Mouse (Mus musculus): ENCODE measurements around the gene Nicn1.
A peak's percentile ranks its signal among the peaks of the same experiment; 100 is the strongest.

Gene Nicn1

GRCm38 (mm10) chr9:108337848-108338550 is 47.8 kb downstream of the Nicn1 start:
- DNase-seq (ENCODE audit: low read depth, low spot score) = no peak

DNA sequence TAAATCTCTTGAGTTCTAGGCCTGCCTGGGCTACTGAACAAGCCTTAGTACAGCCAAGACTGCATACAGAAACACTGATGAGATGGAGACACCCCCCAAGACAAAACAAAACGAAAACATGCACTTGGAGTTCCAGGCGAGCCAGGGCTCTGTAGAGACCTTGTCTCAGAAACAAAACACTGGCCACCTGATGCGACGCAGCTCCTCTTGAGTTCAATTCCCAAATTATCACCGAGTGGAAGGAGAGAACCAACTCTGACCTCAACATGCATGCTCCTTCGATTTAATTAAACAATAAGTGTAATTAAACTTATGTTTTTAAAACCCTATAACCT is 48.3 kb downstream of the Nicn1 start:
- DNase-seq (ENCODE audit: low read depth, low spot score) = peak; percentile 20

- peak; percentile 93 for DNase-seq (ENCODE audit: low read depth, low spot score)
These were observed 48.9 kb downstream of the Nicn1 start, which contains the start of gene Gpx1 for GRCm38 (mm10) chr9:108338886-108339781. TSS of gene Gpx1 (plus strand) at chr9:108338903.

DNA sequence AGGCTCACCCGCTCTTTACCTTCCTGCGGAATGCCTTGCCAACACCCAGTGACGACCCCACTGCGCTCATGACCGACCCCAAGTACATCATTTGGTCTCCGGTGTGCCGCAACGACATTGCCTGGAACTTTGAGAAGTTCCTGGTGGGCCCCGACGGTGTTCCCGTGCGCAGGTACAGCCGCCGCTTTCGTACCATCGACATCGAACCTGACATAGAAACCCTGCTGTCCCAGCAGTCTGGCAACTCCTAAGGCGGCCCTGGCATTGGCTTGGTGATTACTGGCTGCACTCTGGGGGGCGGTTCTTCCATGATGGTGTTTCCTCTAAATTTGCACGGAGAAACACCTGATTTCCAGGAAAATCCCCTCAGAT is 49.6 kb downstream of the Nicn1 start:
- no peak for DNase-seq (ENCODE audit: low read depth, low spot score)

DNA sequence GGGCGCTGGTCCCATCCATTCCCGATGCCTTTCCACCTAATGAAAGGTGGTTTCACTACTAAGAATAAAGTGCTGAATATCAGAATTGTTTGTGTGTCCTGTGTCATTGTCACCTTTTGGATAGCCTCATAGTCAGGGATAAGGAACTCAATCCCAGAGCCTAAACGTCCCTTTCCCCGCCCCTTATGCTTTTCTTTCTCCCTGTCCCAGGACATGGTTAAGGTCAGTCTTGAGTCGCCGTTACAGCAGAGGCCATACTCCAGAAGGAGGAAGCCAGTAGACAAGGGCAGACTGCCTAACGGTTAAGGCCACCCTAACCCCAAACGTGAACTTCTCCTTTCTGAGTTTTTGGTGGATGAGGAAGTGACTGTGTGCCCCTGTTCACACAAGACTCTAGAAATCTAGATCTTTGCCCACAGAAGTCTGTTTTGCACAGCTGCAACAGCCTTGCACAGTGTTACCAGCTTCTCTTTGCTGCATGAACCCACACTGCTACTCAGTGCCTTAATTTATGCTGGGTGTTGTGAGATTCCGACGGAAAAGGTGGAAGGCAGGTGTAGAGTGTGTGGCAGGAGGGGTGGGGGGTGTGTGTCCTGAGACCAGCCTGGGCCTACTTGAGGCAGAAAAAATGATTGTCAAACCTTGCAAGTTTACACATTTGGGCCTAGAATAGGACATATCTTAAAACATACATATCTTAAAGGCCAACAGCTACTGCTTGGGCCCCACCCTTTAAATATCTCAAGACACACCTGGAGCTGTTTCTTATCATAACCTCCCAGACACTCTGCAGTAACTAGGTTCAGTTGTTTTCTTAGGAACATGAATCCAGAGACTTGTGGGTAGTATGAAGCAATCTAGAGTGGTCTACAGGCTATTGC is 50.3 kb downstream of the Nicn1 start:
- DNase-seq (ENCODE audit: low read depth, low spot score) = no peak

DNA sequence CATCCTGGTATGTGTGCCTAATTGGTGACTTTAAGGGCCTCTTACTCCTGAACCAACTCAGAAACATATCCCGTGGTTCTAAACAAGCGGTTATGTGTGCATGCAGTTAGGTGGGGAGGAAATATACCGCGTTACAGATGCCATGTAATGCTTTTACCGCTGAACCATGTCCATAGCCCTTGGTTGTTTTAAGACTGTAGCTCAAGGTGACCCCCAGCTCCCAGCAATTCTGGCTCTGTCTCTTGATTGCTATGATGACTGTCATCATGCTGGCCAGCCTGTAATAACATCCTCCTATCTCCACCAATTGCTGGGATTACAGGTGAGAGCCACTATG is 50.9 kb downstream of the Nicn1 start:
- no peak for DNase-seq (ENCODE audit: low read depth, low spot score)

- no peak for DNase-seq (ENCODE audit: low read depth, low spot score)
These were observed 51.6 kb downstream of the Nicn1 start for GRCm38 (mm10) chr9:108341801-108342200.

DNA sequence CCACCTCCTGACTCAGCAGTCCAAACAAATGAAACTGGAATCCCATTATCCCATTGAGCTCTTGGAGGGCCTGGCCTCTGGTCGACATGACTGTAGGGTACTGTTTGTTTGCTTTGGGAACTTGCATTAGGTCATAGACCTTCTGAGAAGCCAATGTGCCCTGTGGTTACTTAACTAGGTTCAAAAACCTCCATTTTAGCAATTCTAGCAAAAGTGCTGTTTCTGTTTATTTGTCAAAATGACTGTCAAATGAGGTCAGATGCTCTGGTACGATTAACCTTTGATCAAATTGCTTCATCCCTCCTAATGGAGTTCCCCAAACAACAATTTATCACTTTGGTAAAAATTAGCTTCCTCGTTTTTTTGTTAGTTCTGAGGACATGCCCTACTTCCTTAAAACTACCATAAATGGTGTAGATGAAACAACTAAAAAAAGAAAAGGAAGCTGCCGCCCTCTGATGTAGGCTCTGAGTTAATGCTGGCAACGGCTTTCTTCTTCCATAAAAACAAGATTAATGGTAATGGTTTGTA is 52.1 kb downstream of the Nicn1 start:
- DNase-seq (ENCODE audit: low read depth, low spot score) = no peak

DNA sequence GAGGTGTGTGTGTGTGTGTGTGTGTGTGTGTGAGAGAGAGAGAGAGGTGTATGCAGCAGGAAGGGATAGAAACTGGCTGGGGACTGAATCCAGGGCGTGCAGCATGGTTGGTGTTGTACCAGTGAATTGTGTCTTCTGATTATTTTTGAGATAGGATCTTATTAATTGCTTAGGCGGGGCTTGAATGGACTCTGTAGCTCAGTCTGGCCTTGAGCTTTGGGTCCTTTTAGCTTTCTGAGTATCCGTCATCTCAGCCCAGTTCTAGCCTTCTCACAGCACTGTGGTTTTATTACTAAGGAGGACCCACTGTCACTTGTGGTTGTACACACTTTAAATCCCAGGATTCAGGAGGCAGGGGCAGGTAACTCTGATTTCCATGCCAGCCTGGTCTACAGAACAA is 53.1 kb downstream of the Nicn1 start:
- no peak for DNase-seq (ENCODE audit: low read depth, low spot score)

- DNase-seq (ENCODE audit: low read depth, low spot score) = no peak
These were observed 53.6 kb downstream of the Nicn1 start for GRCm38 (mm10) chr9:108343835-108344234.

DNA sequence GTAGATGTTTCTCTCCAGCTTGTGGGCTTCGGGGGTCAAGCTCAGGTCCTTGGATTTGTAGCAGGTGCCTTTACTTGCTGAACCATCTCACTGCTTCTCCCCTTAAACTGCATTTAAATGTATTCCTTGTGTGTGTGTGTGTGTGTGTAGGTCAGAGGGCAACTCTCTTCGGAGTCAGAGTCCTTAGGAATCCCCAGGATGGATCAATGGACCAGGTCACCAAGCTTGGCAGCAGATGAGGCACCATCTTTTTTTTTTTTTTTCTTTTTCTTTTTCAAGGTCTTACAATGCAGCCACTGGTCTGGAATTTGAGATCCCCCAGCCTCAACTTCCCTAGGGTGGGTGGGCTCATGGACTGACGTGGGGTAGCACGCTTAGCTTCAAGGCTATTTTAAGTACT is 54.2 kb downstream of the Nicn1 start:
- no peak for DNase-seq (ENCODE audit: low read depth, low spot score)

Data from mesoderm, embryonic 11.5 days (tissue).